Mouse (Mus musculus) liver, postnatal 0 days (tissue): ENCODE data around the gene 1700123O20Rik.

Source experiments
- CTCF ChIP-seq: sonication (generic); IDR thresholded peaks from 2 replicates; pipeline ENCODE4 v1.5.1; 2016; ENCODE audit warnings: antibody characterized with exemption, low read depth
- EP300 ChIP-seq: IDR thresholded peaks from 2 replicates; pipeline ENCODE4 v1.6.1; 2016; ENCODE audit warnings: antibody characterized with exemption, low read depth, mild to moderate bottlenecking

GRCm38 (mm10) chr14:54714617-54715081, 28.6 kb downstream of the 1700123O20Rik start:
- TF ChIP-seq CTCF (0 out of 2 replicates have a peak, but pooled peaks have one; percentile 5), EP300 (no peak)
